In genomic region chr3:102701902-102702544, GRCm38 (mm10) we compare ENCODE assay signal across 9 mouse cellular contexts. TPM values are rescaled to one million over a fixed set of nuclear protein-coding genes. Genes with fewer than 3 reads are reported as not detected.
DNase-seq lines count a peak whose midpoint lies in the region; ATAC-seq and TF ChIP-seq lines count a peak whose summit lies in the region.
"Had no signal": no experiment of that assay in that cellular context is flagged by ENCODE, and none has a peak within 500 bp of the region (broad histone marks: within the 10 kb centered on the region; RNA-seq: fewer than 3 reads in every experiment).

No protein-coding gene starts in this region.

- DNase-seq in hindbrain, embryonic 11.5 days (ENCODE audit: low spot score) = peak; percentile 68
- no peak for DNase-seq in hindbrain, embryonic 14.5 days (ENCODE audit: low spot score)
- DNase-seq in MEL (ENCODE audit: low read depth, low spot score) = peak; percentile 57
- peak; percentile 56 to 68 for DNase-seq in cerebellum, postnatal 10 days
- peak; percentile 25 to 38 for DNase-seq in left cerebral cortex, adult 2 months (ENCODE audit: extremely low spot score in 1 of 2, low spot score in 2 of 2)
- DNase-seq in monocyte, adult 2 months (ENCODE audit: low read depth in 1 of 2, low spot score in 2 of 2) = peak; percentile 17 to 51
- DNase-seq in testis, postnatal 14 days (ENCODE audit: low spot score) = peak; percentile 35

- H3K9ac ChIP-seq in hindbrain, embryonic 11.5 days (ENCODE audit: low read depth, low read length) = no peak overlapping the region
- no peak overlapping the region for H3K9ac ChIP-seq in hindbrain, embryonic 14.5 days
- H3K9ac ChIP-seq in MEL (ENCODE audit: control insufficient read depth, low read depth, low read length, poor library complexity, severe bottlenecking) = no peak overlapping the region
- no peak overlapping the region for H3K9ac ChIP-seq in heart, embryonic 12.5 days
- H3K9ac ChIP-seq: embryonic facial prominence, embryonic 12.5 days had no signal

- H3K9me3 ChIP-seq in hindbrain, embryonic 11.5 days (ENCODE audit: control insufficient read depth, low read length) = no peaks in the 10 kb centered on the region
- H3K9me3 ChIP-seq in hindbrain, embryonic 14.5 days (ENCODE audit: control insufficient read depth, low read length) = no peaks in the 10 kb centered on the region
- no peaks in the 10 kb centered on the region for H3K9me3 ChIP-seq in MEL (replicated peaks; ENCODE audit: insufficient read depth, low read length)
- no peaks in the 10 kb centered on the region for H3K9me3 ChIP-seq in heart, embryonic 12.5 days (replicated peaks)
- H3K9me3 ChIP-seq: embryonic facial prominence, embryonic 12.5 days had no signal

- no peak overlapping the region for H3K4me2 ChIP-seq in hindbrain, embryonic 11.5 days (replicated peaks; ENCODE audit: low read depth, low read length)
- no peak overlapping the region for H3K4me2 ChIP-seq in hindbrain, embryonic 14.5 days (replicated peaks)
- H3K4me2 ChIP-seq in heart, embryonic 12.5 days = no peak overlapping the region
- H3K4me2 ChIP-seq: embryonic facial prominence, embryonic 12.5 days had no signal

- ATAC-seq in hindbrain, embryonic 11.5 days (ENCODE audit: low FRiP score) = no peak
- ATAC-seq in hindbrain, embryonic 14.5 days (ENCODE audit: low FRiP score) = no peak
- ATAC-seq in heart, embryonic 12.5 days (ENCODE audit: insufficient number of reproducible peaks, low FRiP score) = 0 out of 2 replicates have a peak, but pooled peaks have one; percentile 33

- H3K36me3 ChIP-seq in hindbrain, embryonic 11.5 days (ENCODE audit: control insufficient read depth, insufficient read depth, low read length) = no peaks in the 10 kb centered on the region
- H3K36me3 ChIP-seq in hindbrain, embryonic 14.5 days (replicated peaks; ENCODE audit: control insufficient read depth, insufficient read depth) = no peaks in the 10 kb centered on the region
- no peaks in the 10 kb centered on the region for H3K36me3 ChIP-seq in MEL (ENCODE audit: control insufficient read depth in 1 of 2, insufficient read depth in 2 of 2, low read length in 2 of 2)
- no peaks in the 10 kb centered on the region for H3K36me3 ChIP-seq in heart, embryonic 12.5 days
- H3K36me3 ChIP-seq: embryonic facial prominence, embryonic 12.5 days had no signal

- no peaks in the 10 kb centered on the region for H3K79me2 ChIP-seq in MEL (ENCODE audit: control insufficient read depth, insufficient read depth, low read length, poor library complexity)

- peak; percentile 43 for TF ChIP-seq RAD21 in MEL (IDR thresholded peaks at IDR 0.05; ENCODE audit: low read depth, low read length)

- H3K27ac ChIP-seq in hindbrain, embryonic 11.5 days (ENCODE audit: low read depth, low read length) = no peak overlapping the region
- no peak overlapping the region for H3K27ac ChIP-seq in hindbrain, embryonic 14.5 days
- no peak overlapping the region for H3K27ac ChIP-seq in MEL (ENCODE audit: control insufficient read depth, low read depth, low read length)
- H3K27ac ChIP-seq in heart, embryonic 12.5 days (ENCODE audit: poor library complexity, severe bottlenecking) = no peak overlapping the region
- H3K27ac ChIP-seq in left cerebral cortex, adult 2 months = no peak overlapping the region
- H3K27ac ChIP-seq: embryonic facial prominence, embryonic 12.5 days had no signal

- intact Hi-C loops in left cerebral cortex, adult 2 months (cut with DNase I) = no loop called here

- WGBS in hindbrain, embryonic 11.5 days = 45% methylated on average over 7 of the region's 7 CpGs
- 38% methylated on average over 7 of the region's 7 CpGs for WGBS in hindbrain, embryonic 14.5 days
- 41% methylated on average over 7 of the region's 7 CpGs for WGBS in heart, embryonic 12.5 days

- peak; percentile 41 to 70 (median 49) for TF ChIP-seq CTCF in MEL (IDR thresholded peaks at IDR 0.05 in 2 of 3, conservative IDR thresholded peaks at IDR 0.05 in 1 of 3; ENCODE audit: control insufficient read depth in 1 of 3, insufficient read depth in 1 of 3, low read depth in 2 of 3, low read length in 3 of 3, poor library complexity in 1 of 3, severe bottlenecking in 1 of 3)
- peak; percentile 57 for TF ChIP-seq CTCF in left cerebral cortex, adult 2 months (IDR thresholded peaks at IDR 0.05)

- H3K27me3 ChIP-seq in hindbrain, embryonic 11.5 days (ENCODE audit: control insufficient read depth, insufficient read depth, low read length) = no peaks in the 10 kb centered on the region
- no peaks in the 10 kb centered on the region for H3K27me3 ChIP-seq in hindbrain, embryonic 14.5 days (ENCODE audit: control insufficient read depth, insufficient read depth, low read length)
- no peaks in the 10 kb centered on the region for H3K27me3 ChIP-seq in MEL (ENCODE audit: control insufficient read depth in 1 of 2, insufficient read depth in 2 of 2, low read length in 2 of 2)
- H3K27me3 ChIP-seq in heart, embryonic 12.5 days (replicated peaks) = 0 out of 2 replicates have a peak, but pooled peaks cover 4% of the 10 kb centered on the region
- H3K27me3 ChIP-seq: embryonic facial prominence, embryonic 12.5 days had no signal

- no peak overlapping the region for H3K4me3 ChIP-seq in hindbrain, embryonic 11.5 days (ENCODE audit: low read depth, low read length)
- no peak overlapping the region for H3K4me3 ChIP-seq in hindbrain, embryonic 14.5 days (replicated peaks; ENCODE audit: low read length)
- no peak overlapping the region for H3K4me3 ChIP-seq in MEL (ENCODE audit: control insufficient read depth in 1 of 2, insufficient read depth in 1 of 2, low read depth in 2 of 2, low read length in 2 of 2)
- H3K4me3 ChIP-seq in heart, embryonic 12.5 days = no peak overlapping the region
- no peak overlapping the region for H3K4me3 ChIP-seq in left cerebral cortex, adult 2 months
- H3K4me3 ChIP-seq: embryonic facial prominence, embryonic 12.5 days had no signal

- no peak for TF ChIP-seq POLR2A in MEL (IDR thresholded peaks at IDR 0.05; ENCODE audit: control insufficient read depth in 1 of 2, insufficient read depth in 1 of 2, low read depth in 1 of 2, low read length in 2 of 2, poor library complexity in 1 of 2)

- no peaks in the 10 kb centered on the region for H3K4me1 ChIP-seq in hindbrain, embryonic 11.5 days (replicated peaks; ENCODE audit: control insufficient read depth, insufficient read depth, low read length)
- no peaks in the 10 kb centered on the region for H3K4me1 ChIP-seq in hindbrain, embryonic 14.5 days (replicated peaks; ENCODE audit: control insufficient read depth, insufficient read depth, low read length)
- no peaks in the 10 kb centered on the region for H3K4me1 ChIP-seq in MEL (ENCODE audit: control insufficient read depth in 1 of 2, insufficient read depth in 2 of 2, low read length in 2 of 2)
- H3K4me1 ChIP-seq in heart, embryonic 12.5 days (replicated peaks) = 0 out of 2 replicates have a peak, but pooled peaks cover 3% of the 10 kb centered on the region

- TF ChIP-seq EP300 in MEL (IDR thresholded peaks at IDR 0.05; ENCODE audit: low read depth in 1 of 2, low read length in 2 of 2) = no peak

TF ChIP-seq in MEL, 35 proteins besides CTCF, POLR2A, EP300 and RAD21:
- TF ChIP-seq ZC3H11A (IDR thresholded peaks at IDR 0.05; ENCODE audit: low read depth, low read length) (0 out of 2 replicates have a peak, but pooled peaks have one; percentile 16), E2F4 (IDR thresholded peaks at IDR 0.05; ENCODE audit: borderline replicate concordance, low read depth, low read length) (no peak), JUND (IDR thresholded peaks at IDR 0.05; ENCODE audit: low read depth, low read length) (no peak), SMC3 (IDR thresholded peaks at IDR 0.05; ENCODE audit: low read depth, low read length) (peak; percentile 74), MAX (IDR thresholded peaks at IDR 0.05; ENCODE audit: low read length) (no peak)

RNA-seq across cellular contexts. Expression of gene Tspan2, which starts 32.3 kb away (rescaled TPM):
- polyA plus RNA-seq in hindbrain, embryonic 11.5 days (2014; fragmentation: Nextera tagmentation; extraction: Ambion mirVana) = 9.5 and 9.7 TPM in 2 replicates
- polyA plus RNA-seq in hindbrain, embryonic 14.5 days (2014; fragmentation: Nextera tagmentation; extraction: Ambion mirVana) = 15.4 and 16.1 TPM in 2 replicates
- total RNA-seq in MEL (2012; rRNA removed) = not detected in 2 replicates
- not detected for polyA plus RNA-seq in MEL (2012; ENCODE audit: insufficient read depth in 1 of 2, insufficient read length in 2 of 2, low read depth in 1 of 2, low replicate concordance in 2 of 2, missing spikeins in 1 of 2)
- polyA plus RNA-seq in heart, embryonic 12.5 days (2016; fragmentation: Nextera tagmentation; extraction: Ambion mirVana) = 36.0 and 37.0 TPM in 2 replicates
- 10 to 100 TPM; 50.5 to 51.8 TPM for total RNA-seq in left cerebral cortex, adult 2 months (2021)

Comparison
In these comparisons a context has a peak if more than half of its experiments do, and no peak if none do; other contexts are left out.
1. RNA of gene Tspan2, which starts 32.3 kb away (polyA plus RNA-seq): 36.0 to 37.0 TPM in heart, embryonic 12.5 days, 15.4 to 16.1 TPM in hindbrain, embryonic 14.5 days and 9.5 to 9.7 TPM in hindbrain, embryonic 11.5 days; not detected in MEL; every median in the first group is over 10 times any median in the second.